Mouse (Mus musculus): ENCODE measurements around the gene Akr1c19. TPM values are rescaled to one million over a fixed set of nuclear protein-coding genes. Genes with fewer than 3 reads are reported as not detected.
"Not testable (repeated sequence)": the region's sequence is repeated elsewhere in the genome, so short reads cannot be mapped to it uniquely, and the experiment has no call there.

The Akr1c19 gene
- polyA plus RNA-seq, 1 experiment = 0.48 TPM

GRCm38 (mm10) chr13:4265455-4265854, 37.0 kb downstream of the Akr1c19 start:
- DNase-seq (ENCODE audit: low spot score) = not testable (repeated sequence)

GRCm38 (mm10) chr13:4270860-4271259, 42.4 kb downstream of the Akr1c19 start:
- no peak for DNase-seq (ENCODE audit: low spot score)

DNA sequence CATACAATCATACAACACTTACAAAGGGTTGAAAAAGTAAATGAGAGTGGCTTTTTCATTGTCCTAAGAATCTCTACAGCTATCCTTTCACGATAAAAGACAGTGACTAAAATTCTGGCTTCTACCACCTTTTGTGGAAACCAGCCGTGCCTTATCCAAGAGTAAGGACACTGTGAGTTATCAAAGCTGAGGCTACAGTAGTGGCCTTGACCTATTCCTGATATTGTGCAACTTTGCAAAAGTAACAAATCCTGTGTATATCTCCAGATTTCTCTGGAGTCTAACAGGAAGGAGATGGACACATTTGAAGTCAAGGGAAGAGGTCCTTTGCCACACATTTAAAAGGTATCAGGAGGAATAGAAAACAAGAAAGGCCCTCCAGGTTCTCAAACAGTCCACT, 49.0 kb downstream of the Akr1c19 start:
- DNase-seq (ENCODE audit: low spot score) = no peak

DNA sequence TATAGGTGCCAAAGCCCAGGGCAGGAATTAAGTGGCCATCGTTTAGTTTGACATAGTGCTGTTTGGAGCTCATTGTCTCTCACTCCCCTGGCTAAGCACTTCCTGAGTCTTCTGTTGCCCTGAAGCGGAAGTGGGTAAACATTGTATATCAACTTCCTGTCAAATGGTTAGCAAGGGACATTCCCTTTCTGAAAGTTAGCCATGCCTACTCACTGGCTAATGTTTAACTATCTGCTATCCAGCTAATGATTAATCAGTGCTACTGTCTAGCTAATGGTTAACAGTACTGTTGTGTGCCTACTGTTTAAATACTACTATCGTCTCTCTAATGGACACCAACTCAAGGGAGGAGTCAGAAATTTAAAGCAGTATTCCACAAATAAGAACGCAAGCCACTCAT, 50.8 kb downstream of the Akr1c19 start, which contains the start of gene Akr1c12:
Gene Akr1c12 (minus strand): TSS at position 150 of the 400 bp plus-strand sequence.
- no peak for DNase-seq (ENCODE audit: low spot score)

DNA sequence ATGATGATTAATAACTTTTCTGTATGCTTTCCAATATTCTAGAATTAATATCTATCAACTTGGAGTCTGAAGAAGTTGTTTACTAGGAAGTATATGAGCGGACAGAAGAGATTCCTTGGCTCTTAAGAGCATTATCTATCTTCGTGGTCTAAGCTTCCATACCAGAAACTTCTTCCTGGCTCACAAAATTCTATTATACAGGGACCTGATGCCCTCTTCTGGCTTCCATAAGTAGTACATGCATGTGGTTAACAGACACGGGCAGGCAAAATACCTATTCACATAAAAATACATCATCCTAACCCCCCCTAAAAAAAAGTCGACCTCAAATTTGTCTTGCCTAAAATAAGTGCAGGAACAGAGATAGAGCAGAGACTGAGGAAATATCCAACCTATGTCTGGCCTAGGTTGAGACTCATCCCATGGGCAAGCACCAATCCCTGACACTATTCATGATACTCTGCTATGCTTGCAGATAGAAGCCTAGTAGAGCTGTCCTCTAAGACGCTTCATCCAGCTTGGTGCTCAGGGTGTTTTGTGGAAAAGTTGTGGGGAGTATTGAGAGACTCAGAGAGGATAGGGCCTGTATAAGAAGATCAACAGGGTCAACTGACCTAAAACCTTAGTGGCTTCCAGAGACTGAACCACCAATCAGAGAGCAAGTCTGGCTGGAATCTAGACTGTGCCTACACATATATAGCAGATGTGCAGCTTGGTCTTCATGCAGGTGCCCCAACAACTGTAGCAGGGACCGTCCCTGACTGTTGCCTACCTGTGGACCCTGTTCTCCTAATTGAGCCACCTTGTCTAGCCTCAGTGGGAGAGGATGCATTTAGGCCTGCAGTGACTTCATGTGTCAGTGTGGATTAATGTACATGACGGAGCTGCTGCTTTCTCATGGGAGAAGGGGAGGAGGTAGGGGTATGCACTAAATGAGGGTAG, 53.2 kb downstream of the Akr1c19 start:
- DNase-seq (ENCODE audit: low spot score) = no peak

- no peak for DNase-seq (ENCODE audit: low spot score)
Observed at GRCm38 (mm10) chr13:4296991-4297390, 68.5 kb downstream of the Akr1c19 start.

Other genes starting within 250 kb of the Akr1c19 start
- gene Akr1c14, start 179.7 kb upstream of the Akr1c19 start, polyA plus RNA-seq (2012; rRNA removed) = 2.3 and 2.4 TPM in 2 replicates
- 0.06 and 0.25 TPM in 2 replicates for gene Akr1c18, start 78.0 kb upstream of the Akr1c19 start, polyA plus RNA-seq (2012; rRNA removed)
- 4.7 TPM in 2 replicates for gene Akr1c13, start 37.5 kb upstream of the Akr1c19 start, polyA plus RNA-seq (2012; rRNA removed)
- 0.28 and 0.55 TPM in 2 replicates for gene Akr1c12, start 50.7 kb downstream of the Akr1c19 start, polyA plus RNA-seq (2012; rRNA removed)
- gene Akr1c6, start 205.6 kb downstream of the Akr1c19 start, polyA plus RNA-seq (2012; rRNA removed) = not detected in 2 replicates